Mouse (Mus musculus) stomach, embryonic 15.5 days (tissue): ENCODE data around the gene Mon1b. TPM values are rescaled to one million over a fixed set of nuclear protein-coding genes. Genes with fewer than 3 reads are reported as not detected.

Experiments used
- ATAC-seq: fragments of 200-750 bp; cut with Nextera tagmentation; 2 replicates; pipeline ENCODE4 v1.8.0; 2017; ENCODE audit warnings: low read depth, moderate number of reproducible peaks, moderate TSS enrichment; ENCODE audit not compliant: insufficient read depth, low FRiP score
- H3K27ac ChIP-seq: fragments of 300-500 bp; sonication (generic); 2 replicates; pipeline ENCODE4 v1.5.1; 2015; ENCODE audit warnings: mild to moderate bottlenecking, inconsistent platforms
- H3K27me3 ChIP-seq: fragments of 300-500 bp; sonication (generic); replicated peaks from 2 replicates; pipeline ENCODE4 v1.6.1; 2015; ENCODE audit warnings: inconsistent platforms
- H3K36me3 ChIP-seq: fragments of 300-500 bp; sonication (generic); 2 replicates; pipeline ENCODE4 v1.6.1; 2015; ENCODE audit warnings: inconsistent platforms
- H3K4me1 ChIP-seq: fragments of 300-500 bp; sonication (generic); 2 replicates; pipeline ENCODE4 v1.6.1; 2015; ENCODE audit warnings: inconsistent platforms
- H3K4me2 ChIP-seq: fragments of 300-500 bp; sonication (generic); 2 replicates; pipeline ENCODE4 v1.6.1; 2015; ENCODE audit warnings: mild to moderate bottlenecking, inconsistent platforms
- H3K4me3 ChIP-seq: fragments of 300-500 bp; sonication (generic); replicated peaks from 2 replicates; pipeline ENCODE4 v1.5.1; 2015; ENCODE audit warnings: inconsistent platforms
- H3K9ac ChIP-seq: fragments of 300-500 bp; sonication (generic); 2 replicates; pipeline ENCODE4 v1.6.1; 2015; ENCODE audit warnings: inconsistent platforms
- H3K9me3 ChIP-seq: fragments of 300-500 bp; sonication (generic); 2 replicates; pipeline ENCODE4 v1.6.1; 2016; ENCODE audit warnings: inconsistent platforms
- WGBS: fragments of 180-500 bp; shearing (Covaris S2); methylation state at CpG from one replicate; pipeline ENCODE4 v1.1.7; 2015; 5-methylcytosine and 5-hydroxymethylcytosine counted together
- polyA plus RNA-seq: library from polyadenylated mRNA; unstranded; fragments of >200 nt; fragmentation: Nextera tagmentation; extraction: Ambion mirVana; gene quantifications from 2 replicates; pipeline ENCODE4 v1.2.1, GENCODE M21; 2015

Gene Mon1b
- polyA plus RNA-seq = 6.3 and 7.9 TPM in 2 replicates

DNA sequence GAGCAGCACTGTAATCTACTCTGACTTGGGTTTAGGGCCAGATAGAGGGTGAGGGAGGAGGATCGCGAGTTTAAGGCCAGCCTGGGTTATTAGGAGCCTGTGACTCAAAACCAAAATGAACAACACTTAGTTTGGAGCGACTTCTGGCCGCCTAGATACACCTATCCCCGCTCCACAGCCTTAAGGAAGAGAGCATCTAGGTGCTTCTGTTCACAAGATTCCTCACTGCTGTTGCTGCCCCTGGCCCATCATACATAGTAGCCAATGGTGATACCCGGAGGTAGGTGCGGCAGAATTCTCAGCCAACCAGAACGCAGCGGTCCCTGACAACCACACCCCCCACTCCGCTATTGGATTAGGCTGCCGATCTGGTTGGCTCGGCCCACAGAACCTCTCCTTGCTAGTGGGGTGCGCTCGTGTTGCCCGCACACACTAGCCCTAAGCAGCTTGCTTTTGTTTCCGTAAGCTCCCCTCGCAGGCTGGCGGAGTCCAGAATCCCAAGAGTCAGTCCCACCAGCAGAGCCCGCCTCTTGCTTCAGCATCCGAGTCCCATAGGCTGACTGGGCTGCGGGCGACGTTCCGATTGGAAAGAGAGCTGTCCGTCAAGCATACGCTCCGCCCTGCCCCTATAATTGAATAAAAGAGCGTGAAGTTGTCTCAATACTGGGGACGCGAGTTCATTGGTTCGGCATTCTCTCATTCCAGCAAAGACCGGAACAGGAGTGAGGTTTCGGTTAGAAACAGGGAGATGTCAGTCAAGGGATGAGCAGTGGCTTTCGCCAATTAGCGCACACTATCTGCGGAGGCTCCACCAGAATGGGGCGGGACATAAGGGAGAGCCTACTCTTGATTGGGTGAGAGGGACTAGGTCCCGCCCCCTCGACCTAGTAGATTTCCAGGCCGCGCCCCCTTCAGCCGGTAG, at the start of gene Mon1b:
Gene Mon1b, plus strand, starts transcription at position 918 of the 922 bp plus-strand sequence.
- Histone ChIP-seq H3K9ac (peak within 1 kb of the TSS; percentile 50), H3K4me2 (peak within 1 kb of the TSS; percentile 96), H3K27ac (peak within 1 kb of the TSS; percentile 98), H3K36me3 (peaks cover 12% of the 10 kb centered on the region), H3K27me3 (no peaks in the 10 kb centered on the region), H3K4me1 (peaks cover 15% of the 10 kb centered on the region), H3K9me3 (no peaks in the 10 kb centered on the region), H3K4me3 (peak within 1 kb of the TSS; percentile 82)
- WGBS = under 1% methylated on average over 42 of the region's 42 CpGs
- ATAC-seq = peak; percentile 98

- ATAC-seq = no peak
- H3K4me1 ChIP-seq = no peaks in the 10 kb centered on the region
- no peak overlapping the region for H3K9ac ChIP-seq
- WGBS = 55% methylated on average over 3 of the region's 3 CpGs
- H3K36me3 ChIP-seq = no peaks in the 10 kb centered on the region
- H3K4me3 ChIP-seq = no peak overlapping the region
- H3K9me3 ChIP-seq = no peaks in the 10 kb centered on the region
- no peaks in the 10 kb centered on the region for H3K27me3 ChIP-seq
- no peak overlapping the region for H3K27ac ChIP-seq
- no peak overlapping the region for H3K4me2 ChIP-seq
Observed at GRCm38 (mm10) chr8:113598401-113598800, 37.0 kb upstream of the Mon1b start.

- H3K36me3 ChIP-seq = no peaks in the 10 kb centered on the region
- H3K4me2 ChIP-seq = no peak overlapping the region
- H3K4me1 ChIP-seq = peaks cover 15% of the 10 kb centered on the region
- no peaks in the 10 kb centered on the region for H3K9me3 ChIP-seq
- no peak for ATAC-seq
- no peak overlapping the region for H3K27ac ChIP-seq
- 7% methylated on average over 3 of the region's 3 CpGs for WGBS
- no peak overlapping the region for H3K4me3 ChIP-seq
- no peaks in the 10 kb centered on the region for H3K27me3 ChIP-seq
- H3K9ac ChIP-seq = no peak overlapping the region
Observed at GRCm38 (mm10) chr8:113632634-113633033, 2.8 kb upstream of the Mon1b start.

DNA sequence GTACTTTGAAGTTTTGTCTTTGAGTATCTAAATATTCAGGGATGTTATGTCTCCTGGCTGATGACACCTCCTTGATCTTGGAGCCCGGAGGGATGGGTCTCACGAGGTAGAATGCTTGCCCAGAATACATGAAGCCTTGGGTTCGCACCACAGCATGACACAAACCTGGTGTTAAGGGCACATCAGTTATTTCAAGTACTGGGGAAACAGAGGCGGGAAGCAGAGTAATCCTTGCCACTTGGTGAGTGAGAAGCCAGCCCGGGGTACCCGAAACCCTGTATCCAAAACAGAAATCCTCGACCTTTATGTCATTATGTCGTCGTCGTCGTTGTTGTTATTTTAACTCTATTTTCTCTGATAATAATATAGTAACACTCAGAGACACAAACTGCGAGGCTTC, 1.2 kb upstream of the Mon1b start:
- Histone ChIP-seq H3K4me2 (peak overlapping the region; percentile 78), H3K9me3 (no peaks in the 10 kb centered on the region), H3K27ac (peak overlapping the region; percentile 98; the same call in 1 of the 2 replicates), H3K4me3 (peak overlapping the region; percentile 82), H3K36me3 (peaks cover 7% of the 10 kb centered on the region), H3K27me3 (no peaks in the 10 kb centered on the region), H3K9ac (no peak overlapping the region), H3K4me1 (peaks cover 15% of the 10 kb centered on the region)
- 26% methylated on average over 12 of the region's 12 CpGs for WGBS
- no peak for ATAC-seq

GRCm38 (mm10) chr8:113635592-113636279, 349 bp downstream of the Mon1b start:
- peak overlapping the region; percentile 82 for H3K4me3 ChIP-seq
- H3K4me2 ChIP-seq = peak overlapping the region; percentile 96
- ATAC-seq = peak; percentile 70
- H3K4me1 ChIP-seq = peaks cover 15% of the 10 kb centered on the region
- H3K36me3 ChIP-seq = peaks cover 14% of the 10 kb centered on the region
- H3K27me3 ChIP-seq = no peaks in the 10 kb centered on the region
- peak overlapping the region; percentile 98 for H3K27ac ChIP-seq
- no peaks in the 10 kb centered on the region for H3K9me3 ChIP-seq
- under 1% methylated on average over 44 of the region's 44 CpGs for WGBS
- H3K9ac ChIP-seq = peak overlapping the region; percentile 50

GRCm38 (mm10) chr8:113636280-113636628, 867 bp downstream of the Mon1b start:
- 43% methylated on average over 5 of the region's 5 CpGs for WGBS
- H3K9ac ChIP-seq = peak overlapping the region; percentile 50

GRCm38 (mm10) chr8:113640357-113640756, 5.0 kb downstream of the Mon1b start:
- Histone ChIP-seq H3K27ac (no peak overlapping the region), H3K4me2 (no peak overlapping the region), H3K4me1 (peaks cover 8% of the 10 kb centered on the region), H3K27me3 (no peaks in the 10 kb centered on the region), H3K9me3 (no peaks in the 10 kb centered on the region), H3K9ac (no peak overlapping the region), H3K4me3 (no peak overlapping the region), H3K36me3 (peaks cover 23% of the 10 kb centered on the region)
- 84% methylated on average over 8 of the region's 8 CpGs for WGBS
- ATAC-seq = no peak

More at GRCm38 (mm10) chr8:113636280-113636628, 867 bp downstream of the Mon1b start:
- no peaks in the 10 kb centered on the region for H3K9me3 ChIP-seq
- no peaks in the 10 kb centered on the region for H3K27me3 ChIP-seq
- peaks cover 14% of the 10 kb centered on the region for H3K36me3 ChIP-seq
- H3K4me1 ChIP-seq = peaks cover 15% of the 10 kb centered on the region
- no peak for ATAC-seq
- H3K27ac ChIP-seq = no peak overlapping the region
- peak overlapping the region; percentile 82 for H3K4me3 ChIP-seq
- H3K4me2 ChIP-seq = peak overlapping the region; percentile 96

DNA sequence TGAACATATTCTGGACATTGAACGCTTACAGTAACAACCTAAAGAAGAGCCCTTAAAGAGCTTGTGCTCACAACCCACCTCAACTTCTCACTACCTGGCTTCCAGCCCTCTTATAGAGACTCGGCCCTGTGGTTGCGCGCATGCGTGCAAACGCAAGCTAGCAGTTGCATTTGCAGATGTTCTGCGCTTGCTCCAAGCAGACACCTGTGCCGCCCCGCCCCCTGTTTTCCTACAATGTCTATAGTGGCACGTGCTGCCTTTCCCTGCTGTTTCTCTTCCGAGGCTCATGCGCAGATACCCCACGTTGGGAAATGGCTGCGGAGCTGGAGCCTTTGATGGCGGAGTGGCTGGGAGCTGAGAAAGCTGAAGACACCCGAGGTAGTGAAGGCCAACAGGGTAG, 7.5 kb downstream of the Mon1b start, which contains the start of gene Syce1l:
Gene Syce1l, plus strand, starts transcription at position 288 of the 400 bp plus-strand sequence.
- Histone ChIP-seq H3K4me1 (no peaks in the 10 kb centered on the region), H3K9me3 (no peaks in the 10 kb centered on the region), H3K9ac (no peak within 1 kb of the TSS), H3K4me3 (no peak within 1 kb of the TSS), H3K4me2 (no peak within 1 kb of the TSS), H3K36me3 (peaks cover 23% of the 10 kb centered on the region), H3K27ac (no peak within 1 kb of the TSS), H3K27me3 (no peaks in the 10 kb centered on the region)
- WGBS = 88% methylated on average over 16 of the region's 16 CpGs
- ATAC-seq = no peak

DNA sequence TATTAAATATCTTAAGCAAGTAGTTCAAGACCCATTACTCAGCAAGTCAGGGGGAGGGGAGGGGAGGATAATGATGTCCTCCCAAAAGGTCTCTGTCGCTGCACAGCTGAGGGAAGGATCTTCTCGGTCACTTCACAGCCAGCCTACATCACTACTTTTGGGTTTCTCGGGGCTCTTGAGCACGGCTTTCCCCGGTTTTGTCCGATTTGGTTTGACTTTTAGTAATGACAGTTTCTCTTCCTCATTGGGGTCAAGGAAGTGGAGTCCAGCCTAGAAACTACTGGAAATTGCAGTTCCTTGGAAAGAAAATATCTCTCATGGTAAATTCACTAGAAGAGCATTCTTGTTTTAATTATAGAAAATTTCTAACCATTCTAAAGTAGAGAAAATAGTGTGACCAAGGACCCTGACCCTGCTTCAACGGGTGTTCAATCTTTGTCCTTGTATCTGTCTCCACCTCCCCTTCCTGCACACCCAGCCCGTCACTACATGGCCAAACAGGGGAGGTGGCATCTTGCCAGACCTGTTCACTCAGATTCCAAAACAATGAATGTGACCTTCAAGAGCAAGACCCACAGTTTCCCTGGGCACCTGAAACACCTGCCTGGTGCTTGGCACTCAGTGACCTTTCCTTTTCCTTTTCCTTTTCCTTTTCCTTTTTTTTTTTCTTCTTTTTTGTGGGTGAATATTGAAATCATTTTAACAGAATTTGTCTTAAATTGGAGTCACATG, 8.3 kb downstream of the Mon1b start:
- no peak overlapping the region for H3K9ac ChIP-seq
- H3K27me3 ChIP-seq = no peaks in the 10 kb centered on the region
- 75% methylated on average over 8 of the region's 8 CpGs for WGBS
- no peaks in the 10 kb centered on the region for H3K4me1 ChIP-seq
- H3K36me3 ChIP-seq = peaks cover 22% of the 10 kb centered on the region
- ATAC-seq = no peak
- no peaks in the 10 kb centered on the region for H3K9me3 ChIP-seq
- no peak overlapping the region for H3K4me3 ChIP-seq
- no peak overlapping the region for H3K27ac ChIP-seq
- H3K4me2 ChIP-seq = no peak overlapping the region

DNA sequence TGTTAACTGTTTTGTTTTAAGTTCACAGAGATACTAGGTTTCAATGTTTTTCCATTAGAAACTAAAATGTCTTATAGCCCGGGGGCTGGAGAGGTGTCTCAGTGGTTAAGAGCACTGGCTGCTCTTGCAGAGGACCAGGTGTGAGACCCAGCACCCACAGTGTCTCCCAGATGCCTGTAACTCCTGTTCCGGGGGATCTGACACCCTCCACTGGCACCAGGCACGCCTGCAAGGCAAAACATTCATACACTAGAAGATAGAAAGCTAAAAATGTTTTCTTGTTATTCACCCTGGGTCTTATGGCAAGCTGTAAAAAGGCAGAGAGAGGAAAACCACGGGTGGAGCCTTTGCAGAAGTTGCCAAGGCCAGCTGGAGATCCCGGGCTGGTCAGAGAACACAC, 9.8 kb downstream of the Mon1b start:
- no peaks in the 10 kb centered on the region for H3K27me3 ChIP-seq
- WGBS = 70% methylated on average over 5 of the region's 5 CpGs
- H3K27ac ChIP-seq = no peak overlapping the region
- no peak overlapping the region for H3K4me3 ChIP-seq
- H3K36me3 ChIP-seq = peaks cover 9% of the 10 kb centered on the region; the same call in 1 of the 2 replicates
- H3K9me3 ChIP-seq = no peaks in the 10 kb centered on the region
- no peak overlapping the region for H3K4me2 ChIP-seq
- H3K9ac ChIP-seq = no peak overlapping the region
- no peaks in the 10 kb centered on the region for H3K4me1 ChIP-seq
- no peak for ATAC-seq

DNA sequence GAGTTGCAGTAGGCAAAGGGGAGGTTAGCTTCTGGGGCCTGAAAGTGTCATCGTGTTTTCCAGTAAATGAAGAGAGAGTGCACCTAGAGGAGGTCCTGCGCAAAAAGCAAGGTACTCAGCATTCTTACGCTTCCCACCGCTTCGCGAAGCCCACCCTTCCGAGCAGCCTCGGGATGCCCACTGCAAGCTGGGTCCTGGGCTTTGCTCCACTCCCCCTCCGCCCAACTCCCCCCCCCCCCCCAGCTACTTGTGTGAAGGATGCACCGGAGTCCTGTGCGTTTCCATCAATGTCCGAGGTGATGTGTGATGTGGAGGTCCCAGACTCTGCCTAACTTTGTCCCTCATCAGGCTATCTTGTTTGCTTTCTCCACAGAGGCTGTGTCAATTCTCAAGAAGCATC, 17.1 kb downstream of the Mon1b start:
- Histone ChIP-seq H3K4me3 (no peak overlapping the region), H3K27me3 (0 out of 2 replicates have a peak, but pooled peaks cover 3% of the 10 kb centered on the region), H3K4me2 (no peak overlapping the region), H3K36me3 (no peaks in the 10 kb centered on the region), H3K9ac (no peak overlapping the region), H3K27ac (no peak overlapping the region), H3K9me3 (no peaks in the 10 kb centered on the region), H3K4me1 (no peaks in the 10 kb centered on the region)
- no peak for ATAC-seq
- 81% methylated on average over 12 of the region's 12 CpGs for WGBS
